Mouse (Mus musculus) kidney, adult 8-10 months (tissue): ENCODE results near the gene Rnase2b.
"Not testable (repeated sequence)": the region's sequence is repeated elsewhere in the genome, so short reads cannot be mapped to it uniquely, and the experiment has no call there.

Source experiments
- DNase-seq, 2 experiments: peaks; one replicate each; pipeline ENCODE4 v3.0.0; 2022

Gene Rnase2b

GRCm38 (mm10) chr14:51156056-51156735 lies 5.9 kb upstream of the Rnase2b start:
- no peak for DNase-seq

- DNase-seq, result no peak
These were observed 5.4 kb upstream of the Rnase2b start for GRCm38 (mm10) chr14:51156736-51157068.

- DNase-seq, result no peak
These were observed 5.0 kb upstream of the Rnase2b start for GRCm38 (mm10) chr14:51157072-51157471.

DNA sequence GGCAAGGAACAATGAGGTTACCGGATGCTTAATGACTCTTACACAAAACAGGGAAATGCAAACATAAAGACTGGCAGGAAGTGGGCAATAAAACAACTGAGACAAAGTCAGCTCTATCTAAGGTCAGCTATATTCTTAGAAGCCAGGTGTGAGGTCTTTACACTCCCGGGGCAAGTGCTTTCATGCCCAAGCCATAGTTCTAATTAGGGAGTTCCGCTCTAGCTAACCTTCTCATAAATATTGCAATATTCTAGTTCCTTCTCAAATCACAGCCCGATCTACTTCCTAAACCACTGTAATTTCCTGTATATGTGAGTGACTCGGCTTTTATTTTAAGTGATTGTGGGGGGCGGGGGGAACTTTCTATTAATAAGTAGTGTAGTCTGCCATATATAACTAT lies 1.3 kb downstream of the Rnase2b start:
- DNase-seq, result not testable (repeated sequence)

DNA sequence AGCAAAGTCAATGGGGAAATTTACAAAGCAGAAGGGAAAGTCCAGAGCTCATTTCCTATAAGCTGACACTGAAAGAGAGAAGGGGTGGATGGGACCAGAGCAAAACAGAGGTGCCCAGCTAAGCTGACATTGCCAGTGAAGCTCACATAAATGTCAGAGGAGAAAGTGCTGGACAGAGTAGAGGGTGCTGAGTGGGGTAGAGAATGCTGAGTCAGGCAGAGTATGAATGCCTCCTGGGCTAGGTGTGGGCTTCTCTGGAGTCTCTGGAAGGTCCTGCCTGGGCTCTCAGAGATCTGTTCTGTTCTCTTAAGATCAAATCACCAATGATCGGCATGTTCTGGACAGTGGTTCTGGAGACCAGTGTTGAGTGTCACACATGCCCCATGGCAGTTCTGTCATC lies 3.4 kb downstream of the Rnase2b start:
- DNase-seq, result no peak

- no peak for DNase-seq
These were observed 4.0 kb downstream of the Rnase2b start for GRCm38 (mm10) chr14:51166068-51166467.

GRCm38 (mm10) chr14:51172095-51172865 lies 10.2 kb downstream of the Rnase2b start:
- peak in 1 of 2 experiments; percentile 35 for DNase-seq

GRCm38 (mm10) chr14:51172947-51173346 lies 10.9 kb downstream of the Rnase2b start:
- DNase-seq, result not testable (repeated sequence)

DNA sequence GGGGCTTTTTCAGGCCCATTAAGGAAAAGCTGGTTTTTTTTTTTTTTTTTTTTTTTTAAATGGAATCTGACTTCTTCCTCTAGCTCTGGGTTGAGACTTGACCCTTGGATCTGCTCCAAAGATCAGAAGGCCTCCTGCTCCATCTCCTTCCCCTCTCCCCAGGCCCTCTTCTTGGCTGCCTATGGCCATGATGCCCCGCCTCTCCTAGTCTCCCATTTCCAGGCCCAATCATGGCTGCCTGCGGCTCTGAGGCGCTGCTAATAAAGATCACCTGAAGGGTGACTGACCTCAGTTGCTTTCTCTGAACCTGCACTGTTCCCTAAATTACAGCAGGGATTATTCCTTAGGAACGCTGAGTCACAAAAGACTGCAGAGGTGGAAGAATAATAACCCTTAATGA lies 11.8 kb downstream of the Rnase2b start:
- DNase-seq, result no peak

GRCm38 (mm10) chr14:51181051-51181450 lies 19.0 kb downstream of the Rnase2b start:
- DNase-seq, result not testable (repeated sequence)

DNA sequence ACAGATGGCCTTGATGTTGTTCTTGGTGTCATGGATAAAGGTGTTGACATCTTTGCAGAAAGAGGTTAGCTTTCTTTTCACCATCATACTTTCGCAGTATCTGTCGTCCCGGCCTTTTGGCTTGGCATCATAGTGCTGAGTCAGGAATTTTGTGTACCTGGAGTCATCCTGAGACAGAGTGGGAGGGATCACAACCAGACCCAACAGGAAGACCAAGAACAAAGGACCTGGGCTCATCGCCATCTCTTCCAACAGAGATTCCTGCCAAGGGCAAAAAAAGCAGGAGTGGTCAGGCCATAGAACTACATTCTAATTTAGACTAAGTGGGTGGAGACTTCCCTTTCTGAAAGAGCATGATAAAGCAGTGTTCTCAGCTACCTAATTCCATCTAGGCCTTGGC lies 33.6 kb downstream of the Rnase2b start:
- peak; percentile 17 to 41 for DNase-seq

GRCm38 (mm10) chr14:51199098-51200023 lies 37.3 kb downstream of the Rnase2b start, which contains the start of gene Ang2:
Ang2 (minus strand) TSS chr14:51199148.
- no peak for DNase-seq

DNA sequence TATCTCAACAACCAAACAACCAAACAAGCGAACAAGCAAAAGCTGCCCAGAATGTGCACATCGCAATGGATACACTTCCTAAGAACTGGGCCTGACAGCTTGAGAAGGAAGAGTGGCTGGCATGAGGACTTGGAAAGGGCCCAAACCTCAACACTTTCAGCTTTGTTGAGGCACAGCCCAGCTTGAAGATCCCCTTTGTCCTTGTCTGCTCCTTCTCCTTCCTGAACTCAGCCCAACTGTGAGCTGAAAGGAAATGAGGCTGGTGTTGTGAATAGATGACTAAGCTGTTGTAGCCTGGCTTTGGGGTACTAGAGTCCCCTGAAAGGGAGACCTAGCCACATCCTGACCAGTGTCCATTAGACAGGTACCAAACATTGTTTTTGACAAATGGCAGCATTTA lies 38.0 kb downstream of the Rnase2b start:
- DNase-seq, result no peak

DNA sequence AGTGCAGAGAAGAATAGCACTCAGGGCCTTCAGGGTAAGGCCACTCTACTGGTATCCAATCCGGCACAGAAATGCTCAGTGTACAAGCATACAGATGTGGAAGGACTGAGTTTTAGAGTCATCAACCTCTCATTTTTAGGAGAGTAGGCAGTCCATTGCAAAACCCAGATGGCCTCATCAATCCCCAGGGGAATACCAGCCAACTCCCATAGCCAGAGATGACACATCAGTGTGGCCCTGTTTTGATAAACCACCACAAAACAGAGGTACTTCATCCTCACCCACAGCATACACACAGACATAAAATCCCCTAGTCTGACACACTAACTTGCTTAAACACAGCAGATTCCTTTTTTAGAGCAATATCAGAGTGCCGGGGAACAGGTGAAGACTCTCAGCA lies 38.4 kb downstream of the Rnase2b start:
- no peak for DNase-seq

GRCm38 (mm10) chr14:51203115-51203514 lies 41.1 kb downstream of the Rnase2b start, which contains the start of gene Ear14:
Ear14 (plus strand) TSS chr14:51203391.
- DNase-seq, result no peak
